Mouse (Mus musculus): ENCODE results near the gene Ptpre. TPM values are rescaled to one million over a fixed set of nuclear protein-coding genes. Genes with fewer than 3 reads are reported as not detected.

Ptpre gene
- total and polyA plus RNA-seq, 3 experiments: 30.5 to 154 (median 119) TPM

DNA sequence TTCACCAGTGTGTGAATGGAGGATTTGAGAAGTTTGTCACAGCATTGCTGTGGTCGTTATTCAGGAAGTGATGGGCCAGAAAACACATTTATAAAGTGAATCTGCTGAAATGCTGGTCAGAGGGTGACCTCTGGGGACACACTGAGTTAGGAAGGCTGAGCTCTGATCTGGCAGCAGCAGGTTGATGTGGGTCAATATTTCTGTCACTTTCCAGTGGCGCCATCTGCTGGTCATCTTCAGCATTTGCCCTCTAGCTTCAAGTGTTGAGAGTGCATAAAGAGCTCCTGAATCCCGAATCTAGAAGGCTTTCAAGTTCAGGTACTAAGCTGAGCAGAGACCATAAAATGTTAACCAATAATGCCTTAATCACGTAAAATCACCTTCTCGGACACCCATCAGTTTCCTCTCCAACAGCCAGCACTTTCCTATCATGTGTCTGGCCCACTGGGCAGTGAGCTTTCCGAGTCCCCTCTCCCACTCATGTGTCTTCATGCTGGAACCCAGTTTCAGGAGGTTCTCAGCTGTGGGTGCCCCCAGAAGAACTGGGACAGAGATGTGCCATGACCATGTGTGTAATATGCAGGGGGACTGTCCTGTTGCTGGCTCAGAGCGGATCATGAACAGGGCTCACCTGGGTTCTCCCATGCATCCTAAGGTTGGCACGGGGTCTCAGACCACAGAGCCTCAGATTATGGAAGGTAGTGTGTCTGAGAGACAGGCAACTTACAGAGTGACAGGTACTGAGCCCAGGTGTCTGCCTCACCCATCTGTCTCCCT is 94.7 kb downstream of the Ptpre start:
- H3K27me3 ChIP-seq (ENCODE audit: insufficient read depth, low read length): no peaks in the 10 kb centered on the region
- H3K9me3 ChIP-seq (replicated peaks): no peaks in the 10 kb centered on the region
- H3K4me1 ChIP-seq (ENCODE audit: insufficient read depth, low read depth, low read length): peaks cover 82% of the 10 kb centered on the region
- DNase-seq (ENCODE audit: low spot score): peak; percentile 36
- peak; percentile 56 for ATAC-seq (ENCODE audit: extremely low read depth, insufficient number of reproducible peaks, low FRiP score, poor library complexity, severe bottlenecking)
- peaks cover 94% of the 10 kb centered on the region for H3K36me3 ChIP-seq (replicated peaks)
- TF ChIP-seq CTCF (IDR thresholded peaks at IDR 0.05; ENCODE audit: low read depth, low read length) (peak; percentile 76), TAL1 (conservative IDR thresholded peaks at IDR 0.05; ENCODE audit: low read depth, low read length) (no peak), GATA1 (IDR thresholded peaks at IDR 0.05; ENCODE audit: borderline replicate concordance, low read length) (no peak), POLR2AphosphoS5 (IDR thresholded peaks at IDR 0.05; ENCODE audit: insufficient replicate concordance, low read depth, low read length) (0 out of 2 replicates have a peak, but pooled peaks have one; percentile 12), GATA2 (IDR thresholded peaks at IDR 0.05; ENCODE audit: borderline replicate concordance, low read depth, low read length) (no peak)
- no peak overlapping the region for H3K4me3 ChIP-seq (ENCODE audit: low read depth, low read length)

DNA sequence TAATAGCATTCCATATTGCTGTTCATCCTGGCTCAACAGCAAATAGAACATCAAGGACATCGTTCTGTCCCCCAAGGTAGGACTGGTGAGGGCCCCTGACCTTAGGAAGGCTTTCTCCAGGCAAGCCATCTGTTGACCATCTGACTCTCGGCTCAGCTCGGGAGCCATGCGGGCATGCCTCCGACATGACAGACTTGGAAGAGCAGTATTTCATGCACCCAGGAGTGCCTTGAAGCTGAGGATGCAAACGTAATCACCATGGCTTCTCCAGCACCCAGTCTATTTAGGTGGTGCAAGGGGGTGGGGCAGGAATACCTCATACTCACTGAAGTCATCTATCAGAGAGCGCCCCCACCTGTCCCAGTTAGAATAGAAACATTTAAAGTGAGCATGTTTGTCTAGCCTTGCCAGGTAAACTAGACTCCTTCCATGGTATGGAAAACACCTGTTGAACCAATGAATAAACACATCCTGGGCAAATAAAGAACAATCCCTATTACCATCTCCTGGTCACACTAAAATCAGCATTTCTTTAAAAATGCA is 95.5 kb downstream of the Ptpre start:
- DNase-seq (ENCODE audit: low spot score): no peak
- no peaks in the 10 kb centered on the region for H3K27me3 ChIP-seq (ENCODE audit: insufficient read depth, low read length)
- no peak for ATAC-seq (ENCODE audit: extremely low read depth, insufficient number of reproducible peaks, low FRiP score, poor library complexity, severe bottlenecking)
- no peaks in the 10 kb centered on the region for H3K9me3 ChIP-seq (replicated peaks)
- no peak overlapping the region for H3K4me3 ChIP-seq (ENCODE audit: low read depth, low read length)
- TF ChIP-seq POLR2AphosphoS5 (IDR thresholded peaks at IDR 0.05; ENCODE audit: insufficient replicate concordance, low read depth, low read length) (no peak), TAL1 (conservative IDR thresholded peaks at IDR 0.05; ENCODE audit: low read depth, low read length) (no peak), GATA1 (IDR thresholded peaks at IDR 0.05; ENCODE audit: borderline replicate concordance, low read length) (no peak), GATA2 (IDR thresholded peaks at IDR 0.05; ENCODE audit: borderline replicate concordance, low read depth, low read length) (no peak), CTCF (IDR thresholded peaks at IDR 0.05; ENCODE audit: low read depth, low read length) (no peak)
- H3K4me1 ChIP-seq (ENCODE audit: insufficient read depth, low read depth, low read length): peaks cover 83% of the 10 kb centered on the region
- peaks cover 94% of the 10 kb centered on the region for H3K36me3 ChIP-seq (replicated peaks)

DNA sequence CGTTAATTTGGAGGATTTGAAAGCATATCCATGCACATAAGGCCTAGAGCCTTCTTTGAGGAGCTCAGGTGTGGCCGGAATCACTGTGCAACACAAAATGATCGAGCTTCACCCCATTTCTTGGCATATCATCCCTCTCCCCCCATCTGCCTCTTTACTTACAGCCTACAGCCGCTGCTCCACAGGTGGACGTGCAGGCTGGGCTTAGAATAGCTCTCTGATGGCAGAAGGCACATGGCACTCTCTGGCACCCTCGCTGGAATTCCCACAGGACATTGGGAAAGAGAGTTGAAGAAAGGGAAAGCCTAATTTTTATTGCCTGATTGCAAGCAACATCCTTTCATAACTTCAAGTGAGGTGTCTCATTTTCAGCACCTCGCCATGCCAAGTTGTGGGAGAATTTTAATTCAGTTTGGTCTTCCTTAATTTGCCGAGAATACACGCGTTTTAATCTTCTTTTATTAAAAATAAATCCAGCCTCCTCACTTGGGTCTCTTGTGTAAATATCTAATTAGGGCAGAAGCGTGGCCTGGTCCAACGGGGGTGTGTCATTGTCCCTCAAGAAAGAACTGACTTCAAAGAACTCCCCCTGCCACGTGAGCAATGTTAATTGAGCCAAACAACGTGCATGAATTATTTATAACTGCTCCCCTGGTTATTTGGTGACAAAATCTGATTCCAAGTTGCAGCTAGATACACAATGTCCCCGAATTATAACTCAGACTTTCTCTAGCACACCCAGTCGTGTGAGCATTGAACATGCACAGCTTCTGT is 97.8 kb downstream of the Ptpre start:
- TF ChIP-seq GATA2 (IDR thresholded peaks at IDR 0.05; ENCODE audit: borderline replicate concordance, low read depth, low read length): no peak
- no peak for TF ChIP-seq CTCF (IDR thresholded peaks at IDR 0.05; ENCODE audit: low read depth, low read length)
- no peak for TF ChIP-seq POLR2AphosphoS5 (IDR thresholded peaks at IDR 0.05; ENCODE audit: insufficient replicate concordance, low read depth, low read length)
- no peak for TF ChIP-seq GATA1 (IDR thresholded peaks at IDR 0.05; ENCODE audit: borderline replicate concordance, low read length)
- no peak for TF ChIP-seq TAL1 (conservative IDR thresholded peaks at IDR 0.05; ENCODE audit: low read depth, low read length)
- Histone ChIP-seq H3K9me3 (replicated peaks) (no peaks in the 10 kb centered on the region), H3K27me3 (ENCODE audit: insufficient read depth, low read length) (no peaks in the 10 kb centered on the region), H3K36me3 (replicated peaks) (peaks cover 91% of the 10 kb centered on the region), H3K4me1 (ENCODE audit: insufficient read depth, low read depth, low read length) (peaks cover 81% of the 10 kb centered on the region), H3K4me3 (ENCODE audit: low read depth, low read length) (no peak overlapping the region)
- no peak for DNase-seq (ENCODE audit: low spot score)
- no peak for ATAC-seq (ENCODE audit: extremely low read depth, insufficient number of reproducible peaks, low FRiP score, poor library complexity, severe bottlenecking)

DNA sequence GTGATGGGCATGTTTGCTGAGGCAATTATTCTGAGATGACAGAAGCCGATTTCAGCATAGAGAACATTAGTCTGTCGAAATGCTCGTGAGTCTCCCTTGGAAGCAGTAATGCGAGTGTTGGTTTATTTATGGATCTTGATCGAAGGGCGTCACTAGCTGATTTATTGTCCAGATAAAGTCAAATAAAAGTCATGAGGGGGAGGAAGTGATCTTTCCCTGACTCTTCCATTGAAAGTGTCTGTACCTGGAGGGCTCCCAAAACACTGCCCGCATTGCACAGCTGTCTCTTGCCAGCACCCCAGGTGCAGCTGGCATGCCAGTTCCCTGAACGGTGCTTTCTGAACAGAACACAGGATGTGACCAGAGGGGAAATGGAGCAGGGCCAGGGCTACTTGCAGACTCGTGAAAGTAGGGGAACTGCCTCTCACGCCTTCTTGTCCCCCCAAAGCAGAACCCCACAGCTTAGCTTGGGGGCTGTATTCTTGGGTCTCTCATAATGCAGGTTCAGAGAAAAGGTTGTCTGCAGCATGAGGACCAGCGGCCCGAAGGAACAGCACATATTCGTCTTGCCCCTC is 100.2 kb downstream of the Ptpre start:
- TF ChIP-seq GATA2 (IDR thresholded peaks at IDR 0.05; ENCODE audit: borderline replicate concordance, low read depth, low read length): no peak
- no peak for TF ChIP-seq GATA1 (IDR thresholded peaks at IDR 0.05; ENCODE audit: borderline replicate concordance, low read length)
- TF ChIP-seq TAL1 (conservative IDR thresholded peaks at IDR 0.05; ENCODE audit: low read depth, low read length): no peak
- no peak for TF ChIP-seq POLR2AphosphoS5 (IDR thresholded peaks at IDR 0.05; ENCODE audit: insufficient replicate concordance, low read depth, low read length)
- TF ChIP-seq CTCF (IDR thresholded peaks at IDR 0.05; ENCODE audit: low read depth, low read length): no peak
- Histone ChIP-seq H3K4me1 (ENCODE audit: insufficient read depth, low read depth, low read length) (peaks cover 79% of the 10 kb centered on the region), H3K27me3 (ENCODE audit: insufficient read depth, low read length) (no peaks in the 10 kb centered on the region), H3K4me3 (ENCODE audit: low read depth, low read length) (no peak overlapping the region), H3K36me3 (replicated peaks) (peaks cover 95% of the 10 kb centered on the region), H3K9me3 (replicated peaks) (no peaks in the 10 kb centered on the region)
- DNase-seq (ENCODE audit: low spot score) (no peak), ATAC-seq (ENCODE audit: extremely low read depth, insufficient number of reproducible peaks, low FRiP score, poor library complexity, severe bottlenecking) (no peak)

DNA sequence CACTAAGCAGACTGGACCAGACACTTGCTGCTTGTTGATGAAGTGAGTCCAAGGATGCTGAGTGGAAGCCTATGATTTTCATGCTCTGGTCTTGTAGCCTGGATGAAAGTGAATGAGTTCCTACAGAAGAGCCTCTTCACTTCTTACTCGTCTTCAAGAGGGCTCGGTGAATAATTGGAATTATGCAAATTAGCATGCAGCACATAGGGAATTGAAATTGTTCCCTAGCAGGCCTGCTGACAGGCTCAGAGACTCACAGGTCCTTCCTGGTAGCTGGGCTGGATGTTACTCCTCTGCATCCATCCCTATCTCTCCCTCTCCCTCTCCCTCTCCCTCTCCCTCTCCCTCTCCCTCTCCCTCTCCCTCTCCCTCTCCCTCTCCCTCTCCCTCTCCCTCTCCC is 102.1 kb downstream of the Ptpre start:
- H3K9me3 ChIP-seq (replicated peaks): no peaks in the 10 kb centered on the region
- peaks cover 73% of the 10 kb centered on the region for H3K4me1 ChIP-seq (ENCODE audit: insufficient read depth, low read depth, low read length)
- ATAC-seq (ENCODE audit: extremely low read depth, insufficient number of reproducible peaks, low FRiP score, poor library complexity, severe bottlenecking): no peak
- no peak for DNase-seq (ENCODE audit: low spot score)
- no peak for TF ChIP-seq TAL1 (conservative IDR thresholded peaks at IDR 0.05; ENCODE audit: low read depth, low read length)
- no peak for TF ChIP-seq POLR2AphosphoS5 (IDR thresholded peaks at IDR 0.05; ENCODE audit: insufficient replicate concordance, low read depth, low read length)
- H3K36me3 ChIP-seq (replicated peaks): peaks cover 95% of the 10 kb centered on the region
- no peak overlapping the region for H3K4me3 ChIP-seq (ENCODE audit: low read depth, low read length)
- H3K27me3 ChIP-seq (ENCODE audit: insufficient read depth, low read length): no peaks in the 10 kb centered on the region
